Mouse (Mus musculus) layer of hippocampus, adult 2 months (tissue): ENCODE results near the gene Tuba8. TPM values are rescaled to one million over a fixed set of nuclear protein-coding genes. Genes with fewer than 3 reads are reported as not detected.

Experiments used
- DNase-seq, 2 experiments: peaks; one replicate each; pipeline ENCODE4 v3.0.0; 2022; ENCODE audit warnings: low spot score in 2 of 2
- H3K27ac ChIP-seq: fragments of 200-600 bp; 2 replicates; pipeline ENCODE4 v1.8.1; 2022
- H3K4me3 ChIP-seq: fragments of 200-600 bp; 2 replicates; pipeline ENCODE4 v1.8.1; 2022; ENCODE audit warnings: mild to moderate bottlenecking
- CTCF ChIP-seq: fragments of 200-600 bp; conservative IDR thresholded peaks from 2 replicates; pipeline ENCODE4 v1.8.1; 2022; ENCODE audit warnings: antibody characterized with exemption, mild to moderate bottlenecking, moderate library complexity
- long read RNA-seq, 2 experiments: library from polyadenylated mRNA; stranded (forward); transcript quantifications; one replicate each; pipeline ENCODE4 v2.0.0; 2021; ENCODE audit warnings: borderline mapping rate in 2 of 2
- total RNA-seq, 2 experiments: library from RNA; stranded (reverse); gene quantifications; 2 replicates each; pipeline ENCODE4 v1.2.3; 2021

Tuba8 gene
- total RNA-seq: 1 to 10 TPM; 5.0 to 6.1 TPM
- long read RNA-seq, experiment 1, transcript Tuba8-201 (5 exons, 2,263 nt): major isoform, 12 of 16 reads
- long read RNA-seq, experiment 1, partial matches to known transcripts: 1 of 16 reads
- long read RNA-seq, experiment 1, other reads (novel, unspliced or antisense): 3 of 16 reads
- long read RNA-seq, experiment 2, transcript Tuba8-201 (5 exons, 2,263 nt): major isoform, 14 of 16 reads
- long read RNA-seq, experiment 2, partial matches to known transcripts: 2 of 16 reads
- long read RNA-seq, experiment 2, other reads (novel, unspliced or antisense): 0 of 16 reads

- peak; percentile 42 to 49 for DNase-seq
- TF ChIP-seq CTCF: no peak
- Histone ChIP-seq H3K27ac (peak within 1 kb of the TSS; percentile 62), H3K4me3 (peak within 1 kb of the TSS; percentile 61)
Measured at GRCm38 (mm10) chr6:121210149-121210925, at the start of gene Tuba8. TSS of gene Tuba8 (plus strand) at chr6:121210696.

GRCm38 (mm10) chr6:121162616-121163015 is 47.9 kb upstream of the Tuba8 start:
- Histone ChIP-seq H3K4me3 (no peak overlapping the region), H3K27ac (no peak overlapping the region)
- no peak for DNase-seq
- TF ChIP-seq CTCF: no peak

DNA sequence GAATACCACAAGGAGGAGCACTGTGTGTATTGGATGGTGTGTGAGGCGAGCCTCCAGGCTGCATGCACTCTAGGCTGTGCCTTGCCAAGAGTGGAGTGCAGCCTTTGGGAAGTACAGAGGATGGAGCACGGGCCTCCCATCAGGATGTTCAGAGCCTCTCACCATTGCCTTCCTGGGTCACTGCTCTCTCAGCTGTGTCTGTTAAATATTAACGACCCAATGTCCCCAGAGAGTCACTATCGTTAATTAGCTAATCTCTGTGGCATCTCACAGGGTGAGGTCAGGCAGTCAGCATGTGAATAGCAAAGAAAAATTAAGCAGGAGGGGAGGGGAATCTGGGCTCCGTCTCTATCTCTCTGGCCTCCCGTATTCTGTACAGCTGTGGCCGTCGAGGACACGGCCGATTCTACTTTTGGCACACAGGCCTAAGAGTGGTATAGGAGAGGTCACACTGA is 44.4 kb upstream of the Tuba8 start:
- DNase-seq: no peak
- Histone ChIP-seq H3K27ac (no peak overlapping the region), H3K4me3 (no peak overlapping the region)
- TF ChIP-seq CTCF: no peak

DNA sequence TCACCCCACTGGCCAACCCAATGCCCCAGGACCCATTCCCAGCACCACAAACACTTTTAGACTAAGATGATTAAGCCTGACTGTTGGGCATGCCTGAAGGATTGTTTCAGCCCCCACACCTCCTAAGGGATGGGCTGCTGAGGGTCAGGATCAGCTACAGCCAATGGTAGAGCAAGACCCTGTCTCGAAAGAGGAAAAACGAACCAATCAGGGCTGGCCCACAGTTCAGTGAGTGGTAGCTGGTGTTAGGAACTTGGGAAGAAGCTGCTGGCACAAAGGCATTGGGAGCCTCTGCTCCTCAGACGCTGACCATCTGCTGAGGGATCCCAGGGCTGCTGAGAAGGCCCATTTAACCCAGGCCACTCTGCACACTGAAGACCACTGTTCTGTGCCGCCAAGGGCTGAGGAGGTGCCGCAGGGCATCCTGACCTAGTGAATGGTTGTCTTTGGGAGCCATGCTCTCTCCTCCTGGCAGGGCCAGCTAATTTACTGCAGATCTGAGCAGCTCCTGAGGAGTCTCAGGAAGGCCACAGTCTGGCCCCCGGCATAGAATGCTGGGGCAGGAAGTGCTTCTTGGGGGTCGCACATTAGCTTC is 43.0 kb upstream of the Tuba8 start:
- no peak overlapping the region for H3K4me3 ChIP-seq
- TF ChIP-seq CTCF: no peak
- H3K27ac ChIP-seq: no peak overlapping the region
- DNase-seq: no peak

DNA sequence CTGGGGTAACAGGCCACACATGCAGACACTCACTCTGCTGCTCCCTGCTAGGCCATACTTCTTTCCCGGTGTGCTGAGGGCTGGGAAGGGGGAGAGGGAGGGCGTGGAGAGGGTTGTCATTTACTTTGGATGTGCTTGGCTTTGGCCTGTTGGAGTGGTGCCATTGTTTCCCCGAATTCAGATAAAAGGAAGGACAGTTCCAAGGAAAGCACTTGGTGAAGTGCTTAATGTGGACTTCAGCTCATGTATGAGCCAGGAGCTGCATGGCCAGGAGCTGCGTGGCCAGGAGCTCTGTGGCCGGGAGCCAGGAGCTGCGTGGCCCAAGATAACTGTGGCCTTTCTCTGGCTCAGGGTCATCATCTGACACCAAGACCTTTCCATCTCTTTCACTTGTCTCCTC is 39.4 kb upstream of the Tuba8 start:
- no peak for DNase-seq
- no peak overlapping the region for H3K27ac ChIP-seq
- TF ChIP-seq CTCF: no peak
- H3K4me3 ChIP-seq: no peak overlapping the region

GRCm38 (mm10) chr6:121173471-121173870 is 37.0 kb upstream of the Tuba8 start:
- no peak for TF ChIP-seq CTCF
- Histone ChIP-seq H3K4me3 (no peak overlapping the region), H3K27ac (no peak overlapping the region)
- no peak for DNase-seq

- Histone ChIP-seq H3K27ac (no peak overlapping the region), H3K4me3 (no peak overlapping the region)
- TF ChIP-seq CTCF: no peak
- no peak for DNase-seq
Measured at GRCm38 (mm10) chr6:121174761-121175160, 35.7 kb upstream of the Tuba8 start.

- H3K4me3 ChIP-seq: no peak overlapping the region
- no peak for TF ChIP-seq CTCF
- H3K27ac ChIP-seq: no peak overlapping the region
- DNase-seq: no peak
Measured at GRCm38 (mm10) chr6:121176011-121176730, 34.3 kb upstream of the Tuba8 start.

GRCm38 (mm10) chr6:121176731-121177098 is 33.8 kb upstream of the Tuba8 start:
- Histone ChIP-seq H3K4me3 (no peak overlapping the region), H3K27ac (no peak overlapping the region)
- TF ChIP-seq CTCF: no peak
- no peak for DNase-seq

DNA sequence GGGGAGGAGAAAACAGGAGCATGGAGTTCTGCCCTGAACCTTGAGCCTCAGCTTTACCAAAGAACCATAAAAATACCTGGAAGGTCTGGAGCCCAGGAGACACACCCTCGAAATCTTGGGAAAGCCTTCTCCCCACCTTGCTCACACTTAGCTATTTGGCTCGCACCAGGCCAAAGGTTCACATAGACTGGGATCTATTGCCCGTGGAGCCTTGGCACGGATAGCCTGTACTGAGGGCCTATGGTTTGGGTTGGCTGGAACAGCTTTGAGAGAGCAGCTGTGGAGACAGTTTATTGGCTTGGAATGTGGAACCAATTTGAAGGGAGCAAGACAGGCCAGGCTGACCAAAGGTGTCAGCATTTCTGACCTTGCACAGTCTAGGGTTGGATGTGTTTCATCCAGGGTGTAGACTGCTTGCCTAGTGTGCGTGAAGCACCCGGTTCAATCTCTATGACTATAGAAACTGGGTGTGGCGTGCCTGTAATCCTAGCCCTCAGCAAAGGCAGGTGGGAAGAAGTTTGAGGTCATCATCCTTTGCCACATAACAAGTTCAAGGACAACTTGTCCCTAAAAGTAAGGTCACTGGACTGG is 33.3 kb upstream of the Tuba8 start:
- no peak for DNase-seq
- no peak for TF ChIP-seq CTCF
- Histone ChIP-seq H3K4me3 (no peak overlapping the region), H3K27ac (no peak overlapping the region)

DNA sequence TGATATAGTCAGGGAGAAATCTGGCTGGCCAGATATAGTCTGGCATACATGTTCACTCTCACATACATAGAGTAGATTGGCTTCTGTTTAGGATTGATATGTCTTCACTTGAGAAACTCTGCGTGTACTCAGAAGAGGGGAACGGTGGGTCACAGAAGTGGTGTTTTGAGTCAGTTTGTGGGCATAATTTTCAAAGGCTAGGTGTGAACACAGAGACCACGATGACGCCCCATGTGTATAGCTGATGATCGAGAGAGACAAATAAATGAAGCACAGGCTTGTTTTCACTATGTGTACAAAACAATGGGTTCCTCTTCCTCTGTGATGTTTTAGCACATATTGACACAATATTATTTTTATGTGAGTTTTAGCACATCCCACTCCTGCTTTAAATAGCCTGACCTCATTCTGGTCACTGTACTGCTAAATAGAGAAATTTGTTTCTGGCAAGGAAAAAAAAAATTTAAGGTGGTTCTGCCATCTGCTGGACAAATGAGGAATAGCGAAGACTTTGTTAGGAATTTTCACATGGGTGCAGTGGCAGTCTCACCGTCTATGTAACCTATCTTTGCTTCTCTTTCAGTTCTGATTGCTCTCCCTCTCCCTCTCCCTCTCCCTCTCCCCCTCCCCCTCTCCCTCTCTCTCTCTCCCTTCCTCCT is 31.7 kb upstream of the Tuba8 start:
- DNase-seq: peak; percentile 77 to 83
- H3K4me3 ChIP-seq: no peak overlapping the region

GRCm38 (mm10) chr6:121179846-121180245 is 30.6 kb upstream of the Tuba8 start:
- DNase-seq: no peak
- TF ChIP-seq CTCF: no peak
- H3K4me3 ChIP-seq: no peak overlapping the region

More for the DNA sequence above, 31.7 kb upstream of the Tuba8 start:
- H3K27ac ChIP-seq: no peak overlapping the region
- TF ChIP-seq CTCF: peak; percentile 83

More at GRCm38 (mm10) chr6:121179846-121180245, 30.6 kb upstream of the Tuba8 start:
- H3K27ac ChIP-seq: no peak overlapping the region
